Mouse (Mus musculus): ENCODE measurements around the gene Tgfb1. TPM values are rescaled to one million over a fixed set of nuclear protein-coding genes. Genes with fewer than 3 reads are reported as not detected.
A peak's percentile ranks its signal among the peaks of the same experiment; 100 is the strongest.

Gene Tgfb1
- total RNA-seq, 2 experiments from 2014 or later, result 9.3 to 9.4 TPM

DNA sequence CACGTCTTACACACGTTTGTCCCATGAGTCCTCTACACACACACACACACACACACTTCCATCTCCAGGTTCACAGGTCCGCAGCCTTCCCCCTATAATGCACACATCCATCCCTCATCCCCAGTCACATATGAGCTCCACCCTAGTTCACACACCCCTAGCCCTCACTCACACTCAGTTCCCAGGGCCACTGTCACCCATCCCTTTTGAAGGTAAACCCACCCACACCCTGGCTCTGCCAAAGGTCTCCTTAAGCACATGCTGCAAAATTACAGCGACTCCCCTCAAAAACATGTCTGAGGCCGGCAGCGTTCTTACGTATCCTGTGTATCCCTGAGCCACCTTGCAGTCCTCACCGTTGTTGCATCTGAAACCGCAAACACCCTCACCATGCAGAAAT, 12.5 kb upstream of the Tgfb1 start:
- intact Hi-C loops (cut with DNase I), result no loop called here
- DNase-seq (ENCODE audit: low spot score in 2 of 2), result no peak

- intact Hi-C loops (cut with DNase I), result no loop called here
- DNase-seq (ENCODE audit: low spot score in 2 of 2), result no peak
These were observed 12.0 kb upstream of the Tgfb1 start, which contains the start of gene Tmem91 for GRCm38 (mm10) chr7:25674719-25675300. Tmem91 (minus strand) TSS chr7:25675166.

- intact Hi-C loops (cut with DNase I), result no loop called here
- no peak for DNase-seq (ENCODE audit: low spot score in 2 of 2)
These were observed 11.4 kb upstream of the Tgfb1 start for GRCm38 (mm10) chr7:25675405-25675804.

DNA sequence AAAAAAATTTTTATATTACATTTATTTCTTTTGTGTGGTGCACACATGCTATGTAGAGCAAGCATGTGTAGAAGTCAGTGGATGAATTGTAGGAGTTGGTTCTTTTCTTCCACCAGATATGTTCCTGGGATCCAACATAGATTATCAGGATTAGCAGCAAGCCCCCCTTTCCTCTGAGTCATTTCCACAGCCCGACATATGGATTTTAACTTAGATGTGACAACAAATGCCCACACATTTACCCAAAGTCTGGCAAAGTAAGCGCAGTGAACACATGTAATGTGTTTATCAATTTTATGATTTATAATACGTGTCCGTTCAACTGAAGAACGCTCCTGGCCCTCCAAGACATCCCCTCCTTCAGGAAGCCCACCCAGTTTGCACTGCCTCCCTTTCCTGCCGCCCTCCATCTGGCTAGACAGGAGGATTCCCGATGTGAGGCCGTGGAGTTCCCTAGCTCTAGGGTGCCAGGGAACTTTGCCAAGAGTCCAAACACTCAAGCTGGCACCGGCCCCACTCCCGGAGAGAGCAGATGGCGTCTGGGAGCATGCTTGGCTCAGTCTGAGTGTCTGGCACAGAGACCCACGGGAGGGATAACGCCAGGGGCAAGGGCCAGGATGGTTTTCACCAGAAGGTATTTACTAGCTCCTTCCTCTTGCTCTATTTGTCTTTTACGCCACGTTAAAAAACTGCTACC, 10.6 kb upstream of the Tgfb1 start:
- peak; percentile 92 to 96 for DNase-seq (ENCODE audit: low spot score in 2 of 2)
- intact Hi-C loops (cut with DNase I), result loop anchor here (1.0 kb wide), 1 partner anchor 17 kb away; the partner anchor contains the start of gene Exosc5

GRCm38 (mm10) chr7:25677013-25677412, 9.8 kb upstream of the Tgfb1 start:
- intact Hi-C loops (cut with DNase I), result no loop called here
- DNase-seq (ENCODE audit: low spot score in 2 of 2), result no peak

- intact Hi-C loops (cut with DNase I), result loop anchor here (2.0 kb wide), 1 partner anchor 31 kb away; no protein-coding TSS in a partner anchor
- no peak for DNase-seq (ENCODE audit: low spot score in 2 of 2)
These were observed 6.8 kb upstream of the Tgfb1 start for GRCm38 (mm10) chr7:25679971-25680370.

- peak; percentile 96 for DNase-seq (ENCODE audit: low spot score in 2 of 2)
- intact Hi-C loops (cut with DNase I), result loop anchor here (2.0 kb wide), 1 partner anchor 30 kb away; no protein-coding TSS in a partner anchor
These were observed 6.1 kb upstream of the Tgfb1 start, which contains the start of gene B9d2 for GRCm38 (mm10) chr7:25680514-25681258. B9d2 (plus strand) TSS chr7:25680780.

GRCm38 (mm10) chr7:25681341-25682231, 5.2 kb upstream of the Tgfb1 start:
- intact Hi-C loops (cut with DNase I), result loop anchor here (2.0 kb wide), 1 partner anchor 29 kb away; no protein-coding TSS in a partner anchor
- no peak for DNase-seq (ENCODE audit: low spot score in 2 of 2)

DNA sequence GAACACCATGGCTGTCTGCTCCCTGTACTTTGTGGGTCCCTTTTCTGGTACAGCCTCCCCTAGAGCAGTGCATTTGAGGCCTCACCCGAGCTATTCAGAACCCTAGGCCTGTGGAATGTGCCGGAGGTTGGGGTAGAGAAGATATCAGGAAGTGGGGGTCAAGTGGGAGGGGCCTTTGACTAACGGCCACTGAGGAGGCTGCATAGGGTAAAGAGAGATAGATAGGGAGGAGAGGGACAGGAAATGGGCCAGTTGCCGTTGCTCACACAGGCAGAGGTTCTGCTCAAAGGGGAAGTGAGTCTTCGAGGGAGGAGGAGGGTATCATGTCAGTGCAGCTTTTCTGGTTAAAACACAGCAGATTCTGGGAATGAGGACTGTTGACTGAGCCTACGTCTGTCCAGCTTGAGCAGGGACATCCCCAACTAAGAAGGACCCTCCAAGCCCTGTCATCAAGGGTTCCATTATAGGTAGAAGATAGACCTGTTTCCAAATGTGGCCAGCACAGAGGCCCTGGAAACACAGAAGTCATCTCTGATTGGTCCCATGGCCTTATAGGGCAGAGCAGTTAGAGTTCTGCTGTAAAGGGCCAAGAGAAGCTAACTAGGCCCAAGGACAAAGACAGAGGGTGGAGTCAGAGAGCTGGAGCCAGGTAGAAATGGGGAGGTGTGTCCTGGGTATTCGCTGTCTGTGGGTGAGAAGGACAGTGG, 3.2 kb upstream of the Tgfb1 start:
- intact Hi-C loops (cut with DNase I), result no loop called here
- DNase-seq (ENCODE audit: low spot score in 2 of 2), result no peak

GRCm38 (mm10) chr7:25684659-25685058, 2.1 kb upstream of the Tgfb1 start:
- intact Hi-C loops (cut with DNase I), result no loop called here
- DNase-seq (ENCODE audit: low spot score in 2 of 2), result no peak

- intact Hi-C loops (cut with DNase I), result no loop called here
- no peak for DNase-seq (ENCODE audit: low spot score in 2 of 2)
These were observed 804 bp upstream of the Tgfb1 start for GRCm38 (mm10) chr7:25685926-25686470.

DNA sequence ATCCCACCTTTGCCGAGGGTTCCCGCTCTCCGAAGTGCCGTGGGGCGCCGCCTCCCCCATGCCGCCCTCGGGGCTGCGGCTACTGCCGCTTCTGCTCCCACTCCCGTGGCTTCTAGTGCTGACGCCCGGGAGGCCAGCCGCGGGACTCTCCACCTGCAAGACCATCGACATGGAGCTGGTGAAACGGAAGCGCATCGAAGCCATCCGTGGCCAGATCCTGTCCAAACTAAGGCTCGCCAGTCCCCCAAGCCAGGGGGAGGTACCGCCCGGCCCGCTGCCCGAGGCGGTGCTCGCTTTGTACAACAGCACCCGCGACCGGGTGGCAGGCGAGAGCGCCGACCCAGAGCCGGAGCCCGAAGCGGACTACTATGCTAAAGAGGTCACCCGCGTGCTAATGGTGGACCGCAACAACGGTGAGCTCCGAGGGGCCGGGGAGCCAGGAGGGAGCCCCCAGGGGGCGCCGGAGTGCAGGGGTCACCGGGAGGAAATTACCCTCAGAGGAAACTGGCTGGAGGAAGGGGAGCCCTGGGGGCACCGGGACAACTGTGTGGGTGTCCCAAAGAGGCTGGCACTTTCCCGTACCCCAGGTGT, 1.1 kb downstream of the Tgfb1 start:
- DNase-seq (ENCODE audit: low spot score in 2 of 2), result no peak
- intact Hi-C loops (cut with DNase I), result loop anchor here (2.0 kb wide), 1 partner anchor 19 kb away; no protein-coding TSS in a partner anchor

DNA sequence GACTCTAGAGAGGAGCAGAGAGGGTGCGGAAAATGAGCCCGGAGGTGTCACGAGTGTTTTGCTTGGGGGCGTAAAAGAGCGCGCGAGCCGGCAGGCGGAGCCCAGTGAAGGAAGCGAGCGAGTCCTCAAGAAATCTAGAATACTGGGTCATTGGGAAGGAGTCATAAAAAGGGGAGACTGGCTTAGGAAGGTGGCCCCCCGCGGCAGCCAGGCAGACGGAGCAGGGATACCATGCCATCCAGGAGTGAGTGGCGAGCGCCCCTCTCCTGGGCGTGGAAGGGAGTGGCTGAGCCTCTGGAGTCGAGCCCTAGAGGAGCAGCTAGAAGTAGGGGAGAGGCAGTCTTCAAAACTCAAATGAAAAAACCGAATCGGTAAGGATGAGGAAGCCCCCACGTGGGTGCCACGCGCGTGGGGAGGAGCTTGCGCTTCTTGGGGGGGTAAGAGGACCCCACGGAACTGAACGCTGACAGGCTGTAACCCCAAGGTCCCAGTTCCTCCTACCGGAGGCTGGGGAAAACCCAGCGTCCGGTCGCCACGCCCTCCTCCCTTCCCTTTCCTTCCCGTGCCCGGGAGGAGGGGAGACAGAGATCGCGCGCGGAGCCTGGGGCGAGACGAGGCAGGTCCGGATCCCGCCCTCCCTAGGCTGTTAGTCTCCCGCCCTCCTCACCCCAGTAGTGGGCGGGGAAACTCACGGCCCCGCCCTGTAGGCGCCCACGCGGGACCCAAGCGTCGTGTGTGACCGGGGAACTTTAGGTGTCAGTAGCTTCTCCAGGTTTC, 2.2 kb downstream of the Tgfb1 start:
- DNase-seq (ENCODE audit: low spot score in 2 of 2), result no peak
- intact Hi-C loops (cut with DNase I), result loop anchor here (2.0 kb wide), 1 partner anchor 18 kb away; no protein-coding TSS in a partner anchor

GRCm38 (mm10) chr7:25689603-25690021, 2.8 kb downstream of the Tgfb1 start:
- DNase-seq (ENCODE audit: low spot score in 2 of 2), result no peak
- intact Hi-C loops (cut with DNase I), result loop anchor here (2.0 kb wide), 1 partner anchor 17 kb away; no protein-coding TSS in a partner anchor

- intact Hi-C loops (cut with DNase I), result no loop called here
- DNase-seq (ENCODE audit: low spot score in 2 of 2), result no peak
These were observed 3.2 kb downstream of the Tgfb1 start for GRCm38 (mm10) chr7:25690051-25690450.

DNA sequence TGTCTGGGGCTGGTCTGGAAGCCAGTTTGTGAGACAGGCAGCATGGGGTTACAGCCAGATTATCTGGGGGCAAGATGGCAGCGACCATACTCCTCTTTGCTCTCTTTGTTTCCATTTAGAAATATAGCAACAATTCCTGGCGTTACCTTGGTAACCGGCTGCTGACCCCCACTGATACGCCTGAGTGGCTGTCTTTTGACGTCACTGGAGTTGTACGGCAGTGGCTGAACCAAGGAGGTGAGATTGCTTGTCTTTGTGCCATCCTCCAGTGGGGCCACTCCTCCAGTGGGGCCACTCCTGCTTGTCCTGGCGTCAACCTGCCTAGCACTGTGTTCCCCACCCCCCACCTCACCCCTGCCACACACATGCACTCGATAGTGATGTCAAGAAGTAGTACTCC, 7.3 kb downstream of the Tgfb1 start:
- no peak for DNase-seq (ENCODE audit: low spot score in 2 of 2)
- intact Hi-C loops (cut with DNase I), result no loop called here

- intact Hi-C loops (cut with DNase I), result no loop called here
These were observed 13.0 kb downstream of the Tgfb1 start for GRCm38 (mm10) chr7:25699851-25700250.

More at GRCm38 (mm10) chr7:25699851-25700250, 13.0 kb downstream of the Tgfb1 start:
- no peak for DNase-seq (ENCODE audit: low spot score in 2 of 2)
